Mouse (Mus musculus) stomach, adult 2 months (tissue): ENCODE results near the gene Cstf2t. TPM values are rescaled to one million over a fixed set of nuclear protein-coding genes. Genes with fewer than 3 reads are reported as not detected.

Source experiments
- polyA plus RNA-seq: library from polyadenylated mRNA; depleted of rRNA; stranded (reverse); fragments of >200 nt; gene quantifications from 2 replicates; pipeline ENCODE4 v1.2.3, GENCODE M21; 2012; rRNA removed

Gene Cstf2t
- polyA plus RNA-seq: 2.2 and 2.4 TPM in 2 replicates

DNA sequence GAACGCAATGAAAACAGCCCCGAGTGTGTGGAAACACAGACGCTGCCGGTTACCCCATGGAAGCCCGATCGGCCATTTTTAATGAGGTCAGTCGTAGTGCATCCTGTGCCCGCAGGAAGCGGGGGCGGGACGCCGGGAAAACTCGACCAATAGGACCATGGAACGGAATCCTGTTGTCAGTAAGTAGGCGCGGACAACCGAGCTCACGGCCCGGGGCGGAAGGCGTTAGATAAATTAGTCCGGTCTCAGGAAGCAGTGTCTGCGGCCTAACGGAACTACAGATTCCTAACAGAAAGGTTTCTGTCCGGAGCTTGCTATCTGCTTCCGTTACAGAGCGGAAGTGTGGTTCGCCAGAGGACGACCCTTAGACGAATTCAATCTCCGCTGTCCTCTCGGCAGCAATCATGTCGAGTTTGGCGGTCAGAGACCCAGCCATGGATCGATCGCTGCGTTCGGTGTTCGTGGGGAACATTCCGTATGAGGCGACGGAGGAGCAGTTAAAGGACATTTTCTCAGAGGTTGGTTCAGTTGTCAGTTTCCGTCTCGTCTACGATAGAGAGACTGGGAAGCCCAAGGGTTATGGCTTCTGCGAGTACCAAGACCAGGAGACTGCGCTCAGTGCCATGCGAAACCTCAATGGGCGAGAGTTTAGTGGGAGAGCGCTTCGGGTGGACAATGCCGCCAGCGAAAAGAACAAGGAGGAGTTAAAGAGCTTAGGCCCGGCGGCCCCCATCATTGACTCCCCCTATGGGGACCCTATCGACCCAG is at the start of gene Cstf2t:
Gene Cstf2t, plus strand, starts transcription at position 176 of the 768 bp plus-strand sequence.

